Mouse (Mus musculus): ENCODE results near the gene Mtfmt.

Mtfmt gene

GRCm38 (mm10) chr9:65427511-65427910, 8.1 kb upstream of the Mtfmt start:
- DNase-seq (ENCODE audit: extremely low read depth, low read depth) = no peak

GRCm38 (mm10) chr9:65428003-65428402, 7.6 kb upstream of the Mtfmt start:
- no peak for DNase-seq (ENCODE audit: extremely low read depth, low read depth)

- no peak for DNase-seq (ENCODE audit: extremely low read depth, low read depth)
Measured at GRCm38 (mm10) chr9:65430401-65430800, 5.2 kb upstream of the Mtfmt start.

- DNase-seq (ENCODE audit: extremely low read depth, low read depth) = no peak
Measured at GRCm38 (mm10) chr9:65430921-65431320, 4.7 kb upstream of the Mtfmt start.

GRCm38 (mm10) chr9:65432236-65432635, 3.3 kb upstream of the Mtfmt start:
- peak; percentile 45 for DNase-seq (ENCODE audit: extremely low read depth, low read depth)

GRCm38 (mm10) chr9:65434140-65434539, 1.4 kb upstream of the Mtfmt start:
- peak; percentile 71 for DNase-seq (ENCODE audit: extremely low read depth, low read depth)

- DNase-seq (ENCODE audit: extremely low read depth, low read depth) = no peak
Measured at GRCm38 (mm10) chr9:65435211-65435610, 371 bp upstream of the Mtfmt start.

DNA sequence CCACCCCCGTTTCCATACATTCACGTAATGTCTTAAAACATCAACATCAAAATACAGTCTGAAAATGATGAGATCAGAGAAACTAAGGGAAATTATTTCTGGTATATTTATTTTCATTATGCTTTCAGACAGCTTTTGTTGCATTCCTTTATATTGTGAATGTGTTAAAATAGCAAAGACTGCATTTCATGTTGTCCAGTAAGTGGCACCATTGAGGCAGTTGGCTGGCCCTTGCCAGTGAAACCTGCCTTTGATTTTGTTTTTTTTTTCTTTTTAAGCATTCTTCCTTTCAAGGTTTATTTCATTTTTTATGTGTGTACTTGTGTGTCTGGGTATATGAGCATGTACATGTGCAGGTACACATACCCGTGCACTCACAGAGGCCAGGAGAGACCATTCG, 9.1 kb downstream of the Mtfmt start:
- no peak for DNase-seq (ENCODE audit: extremely low read depth, low read depth)

GRCm38 (mm10) chr9:65447951-65448350, 12.4 kb downstream of the Mtfmt start:
- DNase-seq (ENCODE audit: extremely low read depth, low read depth) = no peak

GRCm38 (mm10) chr9:65458975-65459374, 23.4 kb downstream of the Mtfmt start:
- DNase-seq (ENCODE audit: extremely low read depth, low read depth) = no peak

GRCm38 (mm10) chr9:65460198-65460597, 24.6 kb downstream of the Mtfmt start:
- no peak for DNase-seq (ENCODE audit: extremely low read depth, low read depth)

DNA sequence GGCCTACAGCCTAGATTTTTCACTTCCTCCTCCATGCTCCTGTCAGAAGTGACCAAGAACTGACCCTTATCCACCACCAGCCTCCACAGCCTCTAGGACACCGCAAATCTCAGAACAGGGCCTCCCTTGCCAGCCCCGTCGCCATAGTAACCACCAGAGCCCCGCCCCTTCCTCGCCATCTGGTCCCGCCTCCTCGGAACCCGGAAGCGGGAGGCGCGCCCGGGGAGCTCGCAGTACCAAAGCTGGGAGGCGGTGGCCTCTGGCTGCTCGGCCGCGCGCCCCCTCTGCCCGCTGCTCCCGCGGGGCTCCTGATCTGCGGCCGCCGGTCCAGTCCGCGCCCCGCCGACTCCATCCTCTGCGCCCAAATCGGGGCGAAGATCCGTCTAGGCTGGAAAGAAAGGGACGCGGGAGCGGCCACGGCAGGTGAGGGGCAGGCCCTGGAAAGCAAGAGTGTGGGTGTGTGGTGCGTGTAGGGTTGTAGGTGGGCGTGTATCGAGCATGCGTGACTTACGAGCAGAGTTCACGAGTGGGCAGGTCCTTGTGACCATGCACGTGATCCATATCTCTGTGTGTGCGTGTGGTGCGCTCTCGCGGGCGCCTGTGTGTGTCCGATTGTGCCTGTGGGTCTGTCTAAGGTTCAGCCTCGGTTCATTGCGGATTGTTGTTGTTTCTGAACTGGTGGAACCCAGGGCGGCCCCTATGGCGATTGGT, 25.3 kb downstream of the Mtfmt start, which contains the start of gene Spg21:
Gene Spg21, plus strand, starts transcription at position 216 of the 711 bp plus-strand sequence.
- DNase-seq (ENCODE audit: extremely low read depth, low read depth) = peak; percentile 43

- DNase-seq (ENCODE audit: extremely low read depth, low read depth) = no peak
Measured at GRCm38 (mm10) chr9:65462544-65462943, 27.0 kb downstream of the Mtfmt start.

DNA sequence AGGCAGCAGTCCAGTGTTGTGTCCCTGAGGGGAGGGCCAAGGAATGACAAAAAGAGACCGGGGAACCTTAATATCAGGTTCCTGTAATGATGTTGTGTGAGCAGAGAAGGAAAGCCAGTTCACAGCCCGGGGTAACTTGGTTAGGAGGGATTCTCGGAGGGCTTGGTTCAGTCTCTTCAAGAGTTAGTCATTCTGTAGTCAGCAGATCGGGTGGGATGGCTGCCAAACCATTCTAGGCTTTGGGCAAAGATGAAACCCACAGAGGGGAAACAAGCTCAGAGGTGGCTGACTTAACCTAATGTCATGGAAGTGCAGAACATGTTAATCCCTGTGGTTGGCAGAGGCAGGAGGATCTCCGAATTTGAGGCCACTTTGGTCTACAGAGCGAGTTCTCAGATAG, 28.6 kb downstream of the Mtfmt start:
- no peak for DNase-seq (ENCODE audit: extremely low read depth, low read depth)

DNA sequence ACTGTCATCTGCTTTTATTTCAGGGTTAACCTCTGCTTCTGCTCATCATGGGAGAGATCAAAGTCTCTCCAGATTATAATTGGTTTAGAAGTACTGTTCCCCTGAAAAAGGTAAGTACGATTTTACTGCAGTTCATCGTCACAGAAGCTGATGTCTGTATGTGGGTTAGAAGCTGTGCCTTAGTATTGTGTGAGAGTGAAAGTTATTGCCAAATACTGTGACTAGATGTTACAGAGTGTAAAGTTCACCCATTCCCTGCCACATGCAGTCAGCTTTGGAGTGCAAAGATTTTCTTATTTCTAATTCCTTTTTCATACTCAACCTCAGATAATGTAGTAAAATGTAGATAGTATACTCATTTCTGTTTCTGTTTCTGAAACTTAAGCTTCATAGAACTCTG, 29.7 kb downstream of the Mtfmt start:
- no peak for DNase-seq (ENCODE audit: extremely low read depth, low read depth)

GRCm38 (mm10) chr9:65467686-65468085, 32.1 kb downstream of the Mtfmt start:
- DNase-seq (ENCODE audit: extremely low read depth, low read depth) = no peak

- no peak for DNase-seq (ENCODE audit: extremely low read depth, low read depth)
Measured at GRCm38 (mm10) chr9:65472769-65473168, 37.2 kb downstream of the Mtfmt start.

DNA sequence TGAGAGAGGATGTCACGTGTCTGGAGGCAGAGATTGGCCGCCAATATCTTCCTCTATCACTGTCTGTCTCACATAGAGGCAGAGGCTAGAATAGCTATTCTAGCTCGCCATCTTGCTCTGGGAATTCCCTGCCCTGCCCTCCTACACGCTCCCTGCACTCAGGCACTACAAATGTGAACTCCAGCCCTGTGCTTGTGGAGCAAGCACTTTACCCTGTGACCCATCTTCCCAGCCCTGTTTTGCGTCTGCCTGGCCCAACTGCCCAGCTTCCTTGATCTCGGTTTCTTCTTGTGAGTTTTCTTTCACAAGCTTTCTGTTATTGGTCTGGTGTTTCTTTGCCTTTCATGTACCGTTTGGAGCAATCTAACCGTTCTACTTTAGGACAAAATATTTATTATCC, 43.6 kb downstream of the Mtfmt start:
- DNase-seq (ENCODE audit: extremely low read depth, low read depth) = no peak

GRCm38 (mm10) chr9:65480071-65480470, 44.5 kb downstream of the Mtfmt start:
- no peak for DNase-seq (ENCODE audit: extremely low read depth, low read depth)

- no peak for DNase-seq (ENCODE audit: extremely low read depth, low read depth)
Measured at GRCm38 (mm10) chr9:65491476-65491875, 55.9 kb downstream of the Mtfmt start.

DNA sequence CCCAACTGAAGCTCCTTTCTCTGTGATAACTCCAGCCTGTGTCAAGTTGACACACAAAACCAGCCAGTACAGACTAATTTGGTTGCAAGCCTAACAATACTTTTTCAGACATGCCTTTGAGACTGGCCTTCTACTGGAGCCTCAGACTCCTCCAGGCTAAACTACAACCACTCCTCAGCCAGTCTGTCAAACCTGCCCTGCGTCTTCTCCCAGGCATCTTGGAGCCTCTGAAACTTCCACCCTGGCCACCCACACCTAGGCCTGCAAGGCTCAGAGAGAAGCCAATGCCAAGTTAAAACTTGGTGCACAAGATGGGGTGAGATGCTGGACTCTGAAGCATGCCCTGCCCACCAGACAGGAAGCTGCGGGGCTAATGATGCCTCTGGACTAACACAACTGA, 56.8 kb downstream of the Mtfmt start:
- no peak for DNase-seq (ENCODE audit: extremely low read depth, low read depth)

GRCm38 (mm10) chr9:65492851-65493250, 57.3 kb downstream of the Mtfmt start:
- DNase-seq (ENCODE audit: extremely low read depth, low read depth) = no peak

- DNase-seq (ENCODE audit: extremely low read depth, low read depth) = no peak
Measured at GRCm38 (mm10) chr9:65502146-65502545, 66.6 kb downstream of the Mtfmt start.
